Mouse (Mus musculus) lung, postnatal 10 days (tissue): Measurements from ENCODE around the gene Ptchd4.
A peak's percentile ranks its signal among the peaks of the same experiment; 100 is the strongest.

Experiments used
- DNase-seq: peaks from one replicate; pipeline ENCODE4 v3.0.0; 2021

Ptchd4 gene

GRCm38 (mm10) chr17:42315669-42316611 lies at the start of gene Ptchd4:
Gene Ptchd4 (plus strand): TSS chr17:42315947.
- peak; percentile 14 for DNase-seq

- no peak for DNase-seq
Measured at GRCm38 (mm10) chr17:42276861-42277260, 38.9 kb upstream of the Ptchd4 start.

- DNase-seq = no peak
Measured at GRCm38 (mm10) chr17:42284391-42284790, 31.4 kb upstream of the Ptchd4 start.

GRCm38 (mm10) chr17:42286255-42286654 lies 29.5 kb upstream of the Ptchd4 start:
- no peak for DNase-seq

- no peak for DNase-seq
Measured at GRCm38 (mm10) chr17:42290341-42290740, 25.4 kb upstream of the Ptchd4 start.

GRCm38 (mm10) chr17:42291793-42292192 lies 24.0 kb upstream of the Ptchd4 start:
- DNase-seq = no peak

- no peak for DNase-seq
Measured at GRCm38 (mm10) chr17:42297986-42298385, 17.8 kb upstream of the Ptchd4 start.

- no peak for DNase-seq
Measured at GRCm38 (mm10) chr17:42299681-42300080, 16.1 kb upstream of the Ptchd4 start.

- DNase-seq = no peak
Measured at GRCm38 (mm10) chr17:42303062-42303577, 12.6 kb upstream of the Ptchd4 start.

- no peak for DNase-seq
Measured at GRCm38 (mm10) chr17:42304262-42304661, 11.5 kb upstream of the Ptchd4 start.

GRCm38 (mm10) chr17:42307001-42307400 lies 8.7 kb upstream of the Ptchd4 start:
- no peak for DNase-seq

GRCm38 (mm10) chr17:42310136-42310535 lies 5.6 kb upstream of the Ptchd4 start:
- no peak for DNase-seq

GRCm38 (mm10) chr17:42316612-42316982 lies 850 bp downstream of the Ptchd4 start:
- DNase-seq = no peak

GRCm38 (mm10) chr17:42335787-42336186 lies 20.0 kb downstream of the Ptchd4 start:
- DNase-seq = no peak

- no peak for DNase-seq
Measured at GRCm38 (mm10) chr17:42336571-42336970, 20.8 kb downstream of the Ptchd4 start.

GRCm38 (mm10) chr17:42346027-42346426 lies 30.3 kb downstream of the Ptchd4 start:
- no peak for DNase-seq

GRCm38 (mm10) chr17:42358481-42358880 lies 42.7 kb downstream of the Ptchd4 start:
- no peak for DNase-seq

- DNase-seq = no peak
Measured at GRCm38 (mm10) chr17:42363085-42363710, 47.5 kb downstream of the Ptchd4 start.

GRCm38 (mm10) chr17:42364716-42365115 lies 49.0 kb downstream of the Ptchd4 start:
- no peak for DNase-seq

- no peak for DNase-seq
Measured at GRCm38 (mm10) chr17:42374881-42375280, 59.1 kb downstream of the Ptchd4 start.

GRCm38 (mm10) chr17:42393086-42393485 lies 77.3 kb downstream of the Ptchd4 start:
- no peak for DNase-seq

GRCm38 (mm10) chr17:42395299-42395698 lies 79.6 kb downstream of the Ptchd4 start:
- DNase-seq = no peak

GRCm38 (mm10) chr17:42418449-42418848 lies 102.7 kb downstream of the Ptchd4 start:
- no peak for DNase-seq

- no peak for DNase-seq
Measured at GRCm38 (mm10) chr17:42427961-42428360, 112.2 kb downstream of the Ptchd4 start.
